Mouse (Mus musculus) left cerebral cortex, postnatal 36 days (tissue): ENCODE measurements around the gene Gm156. TPM values are rescaled to one million over a fixed set of nuclear protein-coding genes. Genes with fewer than 3 reads are reported as not detected.
"Not testable (repeated sequence)": the region's sequence is repeated elsewhere in the genome, so short reads cannot be mapped to it uniquely, and the experiment has no call there.

ENCODE experiments used
- DNase-seq, 2 experiments: peaks; one replicate each; pipeline ENCODE4 v3.0.0; 2021 to 2022; ENCODE audit warnings: low spot score in 2 of 2, mixed read lengths in 1 of 2
- intact Hi-C: fragments of 180-260 bp; cut with DNase I; formaldehyde crosslinking; loops from one replicate; pipeline ENCODE4 v1.15.1; 2025
- total RNA-seq, 2 experiments: library from RNA; stranded (reverse); gene quantifications; 2 replicates each; pipeline ENCODE4 v1.2.3; 2021

The Gm156 gene
- total RNA-seq = not detected

- intact Hi-C loops = loop anchor here (2.0 kb wide), 1 partner anchor 35 kb away; no protein-coding TSS in a partner anchor
- not testable (repeated sequence) for DNase-seq
These were observed at the start of gene Gm156 for GRCm38 (mm10) chr6:129784170-129784569. Gene Gm156 (minus strand): TSS chr6:129784270.

GRCm38 (mm10) chr6:129825559-129825958, 41.5 kb upstream of the Gm156 start:
- DNase-seq = no peak
- intact Hi-C loops = no loop called here

- DNase-seq = no peak
- intact Hi-C loops = no loop called here
These were observed 39.9 kb upstream of the Gm156 start for GRCm38 (mm10) chr6:129824004-129824403.

DNA sequence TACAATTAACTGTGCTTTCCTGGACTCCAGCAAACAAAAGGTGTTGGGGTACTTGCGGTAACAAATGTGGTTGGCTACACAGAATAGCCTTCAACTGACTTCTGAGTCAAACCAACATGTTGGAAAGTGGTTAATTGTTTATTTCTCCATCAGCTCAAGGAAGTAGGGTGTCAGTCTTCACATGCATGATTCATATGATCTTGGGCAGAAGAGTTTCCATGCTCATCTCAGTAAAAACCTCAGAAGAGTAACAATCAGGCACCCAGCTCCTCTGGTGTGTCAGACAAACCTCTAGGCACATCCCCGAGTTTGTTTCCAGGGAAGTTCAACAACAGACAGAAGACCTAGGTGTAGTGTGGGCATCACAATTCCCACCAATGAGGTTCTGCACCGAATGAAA, 33.7 kb upstream of the Gm156 start:
- no peak for DNase-seq
- intact Hi-C loops = loop anchor here (2.0 kb wide), 1 partner anchor 33 kb away; the partner anchor contains the start of gene Gm156

- intact Hi-C loops = no loop called here
These were observed 36.4 kb downstream of the Gm156 start for GRCm38 (mm10) chr6:129747654-129748032.

GRCm38 (mm10) chr6:129747016-129747653, 36.9 kb downstream of the Gm156 start:
- no peak for DNase-seq
- intact Hi-C loops = no loop called here

More at GRCm38 (mm10) chr6:129747654-129748032, 36.4 kb downstream of the Gm156 start:
- no peak for DNase-seq

- DNase-seq = no peak
- intact Hi-C loops = no loop called here
These were observed 37.9 kb downstream of the Gm156 start for GRCm38 (mm10) chr6:129746151-129746550.

GRCm38 (mm10) chr6:129740069-129740721, 43.9 kb downstream of the Gm156 start, which contains the start of gene Klri2:
Gene Klri2 (minus strand): TSS chr6:129740484.
- no peak for DNase-seq
- intact Hi-C loops = no loop called here

GRCm38 (mm10) chr6:129736414-129736813, 47.7 kb downstream of the Gm156 start:
- intact Hi-C loops = no loop called here
- no peak for DNase-seq

- no peak for DNase-seq
- intact Hi-C loops = no loop called here
These were observed 56.8 kb downstream of the Gm156 start for GRCm38 (mm10) chr6:129727237-129727636.

- intact Hi-C loops = no loop called here
- no peak for DNase-seq
These were observed 62.7 kb downstream of the Gm156 start for GRCm38 (mm10) chr6:129721390-129721789.

GRCm38 (mm10) chr6:129720487-129720886, 63.6 kb downstream of the Gm156 start:
- no peak for DNase-seq
- intact Hi-C loops = no loop called here

DNA sequence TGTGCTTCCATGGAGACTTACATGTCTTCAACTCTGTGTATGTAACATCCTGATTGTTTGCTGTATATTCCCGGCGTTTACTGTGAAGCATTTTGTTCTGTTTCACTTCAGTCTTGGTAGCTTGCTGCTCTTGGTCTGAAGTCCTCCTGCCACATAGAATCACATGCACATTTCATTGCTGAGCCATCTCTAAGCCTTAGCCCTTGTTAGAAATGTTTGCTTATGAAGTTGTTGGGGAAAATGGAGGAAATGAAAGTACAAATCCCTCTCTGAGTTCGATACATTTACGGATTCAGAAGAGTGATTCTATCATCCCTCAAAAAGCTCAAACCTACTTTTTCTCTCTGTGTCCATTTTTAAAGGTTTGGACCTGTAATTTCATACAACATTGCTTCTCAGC, 67.0 kb downstream of the Gm156 start, which contains the start of gene Klri1:
Gene Klri1 (minus strand): TSS at position 101 of the 400 bp plus-strand sequence.
- intact Hi-C loops = no loop called here
- no peak for DNase-seq

Other genes with a start within 250 kb of the Gm156 start
- gene Klre1, start 206.4 kb downstream of the Gm156 start, total RNA-seq = not detected
- gene Klrd1, start 192.5 kb downstream of the Gm156 start, total RNA-seq = 1 to 10 TPM in 1 of 2 experiments, not detected in 1; 1.1 TPM
- not detected for gene Klrk1, start 160.4 kb downstream of the Gm156 start, total RNA-seq
- not detected for gene Klrc3, start 140.9 kb downstream of the Gm156 start, total RNA-seq
- gene Klrc2, start 123.6 kb downstream of the Gm156 start, total RNA-seq = not detected
- not detected for gene Klrc1, start 105.3 kb downstream of the Gm156 start, total RNA-seq
- gene Klri1, start 67.1 kb downstream of the Gm156 start, total RNA-seq = not detected
- not detected for gene Klri2, start 43.8 kb downstream of the Gm156 start, total RNA-seq
- not detected for gene Gm17631, start 78.4 kb upstream of the Gm156 start, total RNA-seq
- gene Klra17, start 92.4 kb upstream of the Gm156 start, total RNA-seq = not detected
- not detected for gene Klra5, start 133.4 kb upstream of the Gm156 start, total RNA-seq
- not detected for gene Klra6, start 242.7 kb upstream of the Gm156 start, total RNA-seq